Mouse (Mus musculus) C2C12 (cell line): ENCODE data around the gene Nxph3. TPM values are rescaled to one million over a fixed set of nuclear protein-coding genes. Genes with fewer than 3 reads are reported as not detected.
A peak's percentile ranks its signal among the peaks of the same experiment; 100 is the strongest.

Source experiments
- H3K27me3 ChIP-seq: one replicate; pipeline ENCODE4 v1.6.1; 2011; ENCODE audit not compliant: control insufficient read depth, insufficient read depth, insufficient read length
- H3K36me3 ChIP-seq: one replicate; pipeline ENCODE4 v1.6.1; 2011; ENCODE audit not compliant: control insufficient read depth, insufficient read depth
- H3K4me3 ChIP-seq: one replicate; pipeline ENCODE4 v1.5.1; 2011; ENCODE audit warnings: mild to moderate bottlenecking, control low read depth; ENCODE audit not compliant: poor library complexity, insufficient read depth, severe bottlenecking
- H3K79me2 ChIP-seq: one replicate; pipeline ENCODE4 v1.6.1; 2011; ENCODE audit not compliant: control insufficient read depth, insufficient read depth
- H3K79me3 ChIP-seq: one replicate; pipeline ENCODE4 v1.6.1; 2011; ENCODE audit warnings: low read depth, control low read depth
- H3ac ChIP-seq: one replicate; pipeline ENCODE3; 2011; ENCODE audit warnings: low read depth; ENCODE audit not compliant: control insufficient read depth, insufficient read length
- CEBPB ChIP-seq: IDR thresholded peaks from one replicate; pipeline ENCODE4 v1.6.1; 2011; ENCODE audit warnings: low read depth, mild to moderate bottlenecking, control low read depth, moderate library complexity
- CTCF ChIP-seq: IDR thresholded peaks from one replicate; pipeline ENCODE4 v1.5.1; 2011; ENCODE audit not compliant: control insufficient read depth, insufficient read depth, insufficient read length
- FOSL1 ChIP-seq: IDR thresholded peaks from one replicate; pipeline ENCODE4 v1.8.0; 2011; ENCODE audit warnings: mild to moderate bottlenecking, low read length; ENCODE audit not compliant: poor library complexity, insufficient read depth, severe bottlenecking
- MAX ChIP-seq: IDR thresholded peaks from one replicate; pipeline ENCODE4 v1.6.1; 2011; ENCODE audit warnings: mild to moderate bottlenecking, control low read depth
- MYOD1 ChIP-seq: IDR thresholded peaks from one replicate; pipeline ENCODE4 v1.6.1; 2011; ENCODE audit warnings: low read depth; ENCODE audit not compliant: control insufficient read depth, insufficient read length
- MYOG ChIP-seq: IDR thresholded peaks from one replicate; pipeline ENCODE4 v1.6.1; 2011; ENCODE audit not compliant: control insufficient read depth, insufficient read length; ENCODE audit errors: extremely low read depth
- USF1 ChIP-seq: IDR thresholded peaks from one replicate; pipeline ENCODE4 v1.6.1; 2011; ENCODE audit warnings: low read depth, mild to moderate bottlenecking, control low read depth, moderate library complexity
- polyA plus RNA-seq: library from polyadenylated mRNA; unstranded; fragments of >200 nt; fragmentation: generic; extraction: Trizol; gene quantifications from one replicate; pipeline ENCODE4 v1.2.1, GENCODE M21; 2012; ENCODE audit warnings: missing spikeins

The Nxph3 gene
- polyA plus RNA-seq, 1 experiment, result 1.2 TPM

DNA sequence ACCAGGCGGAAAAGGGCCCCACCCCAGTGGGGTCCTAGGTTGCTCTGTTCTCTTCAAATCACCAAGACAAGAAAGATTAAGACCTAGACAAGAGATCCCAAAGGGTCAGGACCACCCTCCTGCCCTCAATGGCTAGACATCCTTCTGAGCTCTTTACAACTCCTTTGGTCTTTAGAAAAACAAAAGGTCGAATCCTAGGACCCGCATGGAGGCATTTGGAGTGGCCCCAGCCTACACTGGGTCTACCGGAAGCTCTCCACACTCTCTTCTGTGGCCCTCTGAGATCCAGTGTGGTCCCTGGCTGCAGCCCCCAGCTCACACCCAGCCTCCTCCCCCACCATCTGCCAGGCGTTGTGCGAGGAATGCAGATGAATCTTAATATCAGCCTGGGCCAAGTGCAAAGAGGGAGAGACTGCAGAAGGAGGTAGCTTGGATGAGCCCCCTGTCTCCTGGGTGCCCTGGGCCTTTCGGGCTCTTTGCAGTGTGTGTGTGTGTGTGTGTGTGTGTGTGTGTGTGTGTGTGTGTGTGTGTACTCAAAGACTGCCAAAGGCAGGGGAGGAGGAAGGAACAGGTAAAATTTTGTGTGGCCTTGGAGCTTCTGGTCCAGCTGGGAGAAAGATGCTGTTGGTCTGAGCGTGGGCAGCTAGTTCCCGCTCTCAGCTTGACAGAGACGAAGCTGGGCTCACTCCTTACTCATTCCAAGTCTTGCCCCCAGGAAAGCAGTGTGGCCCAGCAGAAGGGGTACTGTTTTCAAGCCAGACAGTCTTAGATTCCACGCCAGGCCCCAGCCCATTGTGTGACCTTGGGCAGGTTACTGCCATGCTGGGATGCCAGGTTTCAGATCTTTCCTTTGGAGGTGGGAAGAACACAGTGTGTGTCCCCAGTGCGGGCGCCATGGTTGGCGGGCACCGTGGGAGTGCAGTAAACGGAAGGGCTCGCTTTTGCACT, 1.3 kb upstream of the Nxph3 start:
- H3K27me3 ChIP-seq, result no peaks in the 10 kb centered on the region
- H3K4me3 ChIP-seq, result no peak overlapping the region
- H3ac ChIP-seq, result no peak overlapping the region
- TF ChIP-seq CTCF (no peak), MYOD1 (no peak), MYOG (no peak)
- H3K36me3 ChIP-seq, result no peaks in the 10 kb centered on the region
- no peaks in the 10 kb centered on the region for H3K79me2 ChIP-seq
- H3K79me3 ChIP-seq, result no peaks in the 10 kb centered on the region

DNA sequence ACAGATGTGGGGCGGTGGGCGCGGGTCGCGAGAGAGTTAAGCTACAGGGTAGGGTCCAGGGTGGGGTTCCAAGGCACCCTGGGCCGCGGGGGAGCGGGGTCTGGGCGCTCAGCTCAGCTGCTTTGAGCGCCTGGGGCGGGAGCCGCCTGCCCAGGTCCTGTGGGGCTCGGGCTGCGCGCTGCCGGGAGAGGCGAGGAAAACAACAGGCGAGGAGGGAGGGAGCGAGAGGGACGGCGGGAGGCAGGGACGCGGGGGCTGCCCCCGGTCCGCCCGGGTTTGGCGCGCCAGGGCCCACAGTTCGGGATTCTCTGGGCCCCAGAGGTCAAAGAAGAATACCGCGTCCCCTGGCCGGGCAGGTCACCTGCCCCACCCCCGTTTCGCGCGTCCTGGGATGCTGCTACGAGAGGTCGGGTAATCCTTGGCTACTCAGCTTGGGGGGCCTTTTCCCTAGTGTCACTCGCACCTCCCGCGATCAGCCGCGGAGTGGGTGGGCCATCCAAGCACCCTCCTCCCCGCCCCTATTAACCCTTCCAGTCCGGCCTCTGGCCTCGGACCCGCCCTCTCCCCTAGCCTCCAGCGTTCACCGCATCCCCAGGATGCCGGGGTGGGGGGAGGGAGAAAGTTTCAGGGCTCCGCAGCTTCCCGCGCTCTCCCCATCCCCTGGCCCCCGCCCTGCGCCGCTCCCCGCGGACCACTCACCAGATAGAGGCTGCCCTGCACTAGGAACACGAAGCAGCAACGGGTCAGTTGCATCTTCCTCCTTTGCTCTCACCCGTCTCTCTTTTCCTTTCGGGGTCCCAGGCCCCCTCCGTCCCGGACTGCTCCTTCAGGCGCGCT, 691 bp downstream of the Nxph3 start:
- peak overlapping the region; percentile 52 for H3ac ChIP-seq
- H3K36me3 ChIP-seq, result no peaks in the 10 kb centered on the region
- peak overlapping the region; percentile 23 for H3K4me3 ChIP-seq
- no peak for TF ChIP-seq CTCF
- no peak for TF ChIP-seq FOSL1
- no peak for TF ChIP-seq USF1
- TF ChIP-seq MAX, result no peak
- no peak for TF ChIP-seq CEBPB
- TF ChIP-seq MYOG, result no peak
- TF ChIP-seq MYOD1, result no peak
- no peaks in the 10 kb centered on the region for H3K79me2 ChIP-seq
- no peaks in the 10 kb centered on the region for H3K79me3 ChIP-seq
- H3K27me3 ChIP-seq, result no peaks in the 10 kb centered on the region

DNA sequence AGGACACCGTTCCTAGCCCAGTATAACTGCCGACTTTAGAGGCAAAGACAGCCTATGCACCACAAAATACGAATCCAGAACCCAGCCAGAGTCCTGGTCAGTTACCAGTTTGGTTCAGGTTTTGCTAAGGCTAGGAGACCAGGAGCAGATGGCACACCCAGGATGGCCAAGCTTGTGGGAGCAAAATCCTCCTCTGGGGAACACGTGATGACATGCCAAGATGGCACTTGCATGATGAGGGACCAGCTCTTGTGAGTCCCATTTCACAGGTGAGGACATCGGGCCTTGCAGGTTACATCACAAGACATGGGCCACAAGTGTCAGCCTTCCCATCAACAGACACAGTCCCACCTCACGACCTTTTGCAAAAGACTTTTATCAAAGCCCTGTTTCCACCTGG, 2.0 kb downstream of the Nxph3 start:
- TF ChIP-seq CTCF, result no peak
- H3K79me3 ChIP-seq, result no peaks in the 10 kb centered on the region
- H3K4me3 ChIP-seq, result no peak overlapping the region
- no peaks in the 10 kb centered on the region for H3K36me3 ChIP-seq
- H3K79me2 ChIP-seq, result no peaks in the 10 kb centered on the region
- no peaks in the 10 kb centered on the region for H3K27me3 ChIP-seq
- no peak overlapping the region for H3ac ChIP-seq

DNA sequence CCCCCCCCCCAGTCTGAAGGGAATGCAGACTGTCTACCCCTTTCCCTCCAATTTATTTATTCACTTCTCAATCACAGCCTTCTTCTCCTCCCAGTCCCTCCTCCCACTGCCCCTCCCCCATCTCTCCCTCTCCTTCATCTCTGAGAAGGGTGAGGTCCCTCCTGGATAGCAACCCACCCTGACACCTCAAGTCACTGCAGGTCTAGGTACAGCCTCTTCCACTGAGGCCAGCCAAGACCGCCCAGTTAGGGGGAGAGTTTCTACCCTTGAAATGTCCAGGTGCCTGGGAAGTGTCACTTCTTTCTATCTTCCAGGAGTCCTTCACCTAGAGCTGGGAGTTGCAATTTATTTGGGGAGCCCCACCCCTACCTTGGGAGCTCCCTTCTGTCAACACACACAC, 2.5 kb downstream of the Nxph3 start:
- Histone ChIP-seq H3K79me2 (no peaks in the 10 kb centered on the region), H3K4me3 (no peak overlapping the region), H3K79me3 (no peaks in the 10 kb centered on the region), H3K36me3 (no peaks in the 10 kb centered on the region), H3K27me3 (no peaks in the 10 kb centered on the region), H3ac (no peak overlapping the region)
- TF ChIP-seq CTCF, result no peak
- no peak for TF ChIP-seq MAX
- no peak for TF ChIP-seq FOSL1
- no peak for TF ChIP-seq MYOG
- TF ChIP-seq CEBPB, result no peak
- no peak for TF ChIP-seq MYOD1
- no peak for TF ChIP-seq USF1

DNA sequence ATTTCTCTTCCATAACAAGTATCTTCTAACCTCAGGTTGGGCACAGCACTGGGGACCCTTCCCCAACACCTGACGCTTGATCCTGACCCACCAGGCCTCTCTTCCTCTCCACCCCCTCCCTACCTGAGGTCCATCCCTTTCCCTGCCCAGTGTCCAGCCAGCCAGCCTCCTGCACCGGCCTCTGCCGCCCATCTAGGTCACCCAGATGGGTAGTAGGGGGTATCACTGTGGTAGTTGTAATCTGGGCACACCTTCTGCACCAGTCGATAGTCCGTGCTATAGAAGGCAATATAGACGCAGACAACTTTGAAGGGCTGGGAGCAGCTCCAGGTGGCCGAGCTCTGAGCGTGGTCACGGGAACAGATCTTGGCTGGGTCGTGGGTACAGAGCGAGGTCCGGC, 3.7 kb downstream of the Nxph3 start:
- H3K79me2 ChIP-seq, result no peaks in the 10 kb centered on the region
- H3K4me3 ChIP-seq, result no peak overlapping the region
- TF ChIP-seq CEBPB (no peak), FOSL1 (no peak)
- no peaks in the 10 kb centered on the region for H3K79me3 ChIP-seq
- H3K36me3 ChIP-seq, result no peaks in the 10 kb centered on the region
- no peaks in the 10 kb centered on the region for H3K27me3 ChIP-seq
- H3ac ChIP-seq, result no peak overlapping the region

DNA sequence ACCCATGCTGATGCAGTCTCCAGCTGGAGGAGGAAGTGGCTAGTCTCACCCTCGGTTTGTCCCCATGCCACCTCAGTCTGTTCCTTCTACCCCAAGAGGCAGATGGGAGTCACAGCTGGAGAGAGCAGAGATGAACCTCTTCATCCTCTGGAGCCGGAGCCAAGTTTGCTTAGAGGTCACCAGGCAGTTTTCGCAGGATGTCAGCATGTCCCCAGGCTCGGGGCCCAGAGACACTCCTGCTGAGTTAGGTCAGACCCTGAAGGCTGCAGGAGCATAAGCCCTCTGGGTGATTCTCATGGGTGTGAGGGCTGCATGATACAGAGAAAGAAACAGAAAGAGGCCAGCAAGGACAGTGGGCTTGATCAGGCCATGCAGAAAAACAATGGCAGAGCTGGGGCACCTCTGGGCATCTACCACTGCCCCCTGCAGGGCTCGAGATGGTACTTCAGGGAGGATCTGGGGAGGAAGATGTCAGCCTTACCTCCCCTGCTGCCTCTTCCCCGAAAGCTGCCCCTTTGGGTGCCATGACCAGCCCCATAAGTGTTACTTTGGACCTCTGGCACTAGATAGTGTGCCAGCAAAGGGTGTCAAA, 5.1 kb downstream of the Nxph3 start:
- no peaks in the 10 kb centered on the region for H3K27me3 ChIP-seq
- no peaks in the 10 kb centered on the region for H3K79me3 ChIP-seq
- no peaks in the 10 kb centered on the region for H3K36me3 ChIP-seq
- no peak overlapping the region for H3ac ChIP-seq
- H3K79me2 ChIP-seq, result no peaks in the 10 kb centered on the region
- TF ChIP-seq MAX (no peak), FOSL1 (no peak), CTCF (peak; percentile 12), MYOG (no peak), CEBPB (no peak), USF1 (no peak)
- no peak overlapping the region for H3K4me3 ChIP-seq
